Mouse (Mus musculus) gastrocnemius, adult 18-20 months (tissue): ENCODE measurements around the gene 1810010H24Rik. TPM values are rescaled to one million over a fixed set of nuclear protein-coding genes. Genes with fewer than 3 reads are reported as not detected.
"Not testable (repeated sequence)": the region's sequence is repeated elsewhere in the genome, so short reads cannot be mapped to it uniquely, and the experiment has no call there.

ENCODE experiments used
- DNase-seq: peaks from one replicate; pipeline ENCODE4 v3.0.0; 2021; ENCODE audit warnings: low spot score
- total RNA-seq, 2 experiments: library from RNA; stranded (reverse); gene quantifications; 2 replicates each; pipeline ENCODE4 v1.2.3; 2021

Gene 1810010H24Rik
- total RNA-seq, 2 experiments from 2014 or later, result 1.5 TPM

GRCm38 (mm10) chr11:107041396-107041795 lies 15.9 kb downstream of the 1810010H24Rik start:
- DNase-seq, result no peak

GRCm38 (mm10) chr11:107043361-107043760 lies 17.9 kb downstream of the 1810010H24Rik start:
- no peak for DNase-seq

- DNase-seq, result peak; percentile 76
Observed at GRCm38 (mm10) chr11:107044321-107044720, 18.8 kb downstream of the 1810010H24Rik start.

GRCm38 (mm10) chr11:107045546-107045945 lies 20.1 kb downstream of the 1810010H24Rik start:
- no peak for DNase-seq

GRCm38 (mm10) chr11:107046766-107047620 lies 21.5 kb downstream of the 1810010H24Rik start:
- peak; percentile 30 for DNase-seq

- DNase-seq, result no peak
Observed at GRCm38 (mm10) chr11:107054870-107055269, 29.4 kb downstream of the 1810010H24Rik start.

- DNase-seq, result no peak
Observed at GRCm38 (mm10) chr11:107057391-107057790, 31.9 kb downstream of the 1810010H24Rik start.

GRCm38 (mm10) chr11:107059634-107060033 lies 34.2 kb downstream of the 1810010H24Rik start:
- DNase-seq, result not testable (repeated sequence)

- no peak for DNase-seq
Observed at GRCm38 (mm10) chr11:107060941-107061340, 35.5 kb downstream of the 1810010H24Rik start.

GRCm38 (mm10) chr11:107063067-107063466 lies 37.6 kb downstream of the 1810010H24Rik start:
- peak; percentile 28 for DNase-seq

GRCm38 (mm10) chr11:107064590-107064989 lies 39.1 kb downstream of the 1810010H24Rik start:
- DNase-seq, result no peak

- no peak for DNase-seq
Observed at GRCm38 (mm10) chr11:107065216-107065785, 39.8 kb downstream of the 1810010H24Rik start.

Other genes with a start within 250 kb of the 1810010H24Rik start
- gene Polg2, start 246.1 kb upstream of the 1810010H24Rik start, total RNA-seq, result 1 to 10 TPM; 2.4 TPM
- 100 to 1,000 TPM; 250 to 296 TPM for gene Ddx5, start 236.5 kb upstream of the 1810010H24Rik start, total RNA-seq
- gene Cep95, start 236.4 kb upstream of the 1810010H24Rik start, total RNA-seq, result 1 to 10 TPM; 2.7 to 4.7 TPM
- gene Smurf2, start 105.0 kb upstream of the 1810010H24Rik start, total RNA-seq, result 10 to 100 TPM; 24.5 to 29.5 TPM
- gene Kpna2, start 26.1 kb upstream of the 1810010H24Rik start, total RNA-seq, result 10 to 100 TPM in 1 of 2 experiments, 1 to 10 TPM in 1; 9.4 to 10.3 TPM
- 10 to 100 TPM; 19.1 to 21.4 TPM for gene Bptf, start 106.4 kb downstream of the 1810010H24Rik start, total RNA-seq
- 10 to 100 TPM; 11.7 to 14.4 TPM for gene Nol11, start 163.7 kb downstream of the 1810010H24Rik start, total RNA-seq